Mouse (Mus musculus) left cerebral cortex, postnatal 4 days (tissue): ENCODE data around the gene Prkcz. TPM values are rescaled to one million over a fixed set of nuclear protein-coding genes. Genes with fewer than 3 reads are reported as not detected.
A peak's percentile ranks its signal among the peaks of the same experiment; 100 is the strongest.

ENCODE experiments used
- DNase-seq: peaks from one replicate; pipeline ENCODE4 v3.0.0-alpha.2; 2022
- intact Hi-C: fragments of 180-260 bp; cut with DNase I; formaldehyde crosslinking; loops from one replicate; pipeline ENCODE4 v1.15.1; 2025
- total RNA-seq, 2 experiments: library from RNA; stranded (reverse); gene quantifications; 2 replicates each; pipeline ENCODE4 v1.2.3; 2021

Prkcz gene
- total RNA-seq, 2 experiments from 2014 or later, result 131 to 136 TPM

DNA sequence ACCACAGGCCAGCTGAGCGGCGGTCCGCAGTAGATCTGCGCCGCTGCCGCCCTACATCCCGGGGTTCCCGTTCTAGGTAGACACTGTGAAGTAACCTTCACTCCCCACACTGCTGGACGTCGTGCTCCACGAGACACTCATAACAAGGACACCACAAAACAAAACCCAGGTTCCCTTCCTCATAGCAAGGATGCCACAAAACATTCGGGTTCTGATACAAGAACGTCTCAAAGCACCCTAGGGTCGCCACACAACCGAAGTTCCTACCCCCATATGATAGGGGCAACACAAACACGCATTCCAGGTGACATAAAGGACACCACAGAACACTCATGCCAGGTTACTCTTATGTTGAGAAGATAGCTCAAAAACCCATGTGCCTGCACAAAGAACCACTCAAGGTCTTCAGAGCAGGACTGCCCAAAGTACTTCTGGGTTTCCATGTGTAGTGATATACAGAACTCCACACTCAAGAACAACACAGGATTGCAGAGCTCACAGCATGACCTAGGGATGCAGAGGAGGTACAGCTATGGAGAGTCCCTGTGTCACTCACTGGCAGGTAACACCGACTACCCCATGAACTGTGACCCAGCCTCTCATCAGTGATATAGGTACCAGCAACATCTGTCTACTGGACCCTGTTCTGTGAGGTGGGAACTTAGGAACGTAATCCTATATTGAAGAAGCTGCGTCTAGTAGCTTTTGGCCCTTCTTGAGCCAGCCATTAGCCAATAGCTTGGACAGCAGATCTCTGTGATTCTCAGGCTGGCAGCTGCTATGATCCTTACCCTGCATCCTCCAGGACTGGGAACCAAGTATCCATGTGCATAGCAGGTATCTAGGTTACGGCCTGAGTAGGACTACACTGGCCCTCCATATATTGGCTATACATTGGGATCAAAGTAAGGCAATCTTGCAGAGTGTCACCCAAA lies 137.3 kb downstream of the Prkcz start:
- no peak for DNase-seq
- intact Hi-C loops, result no loop called here

DNA sequence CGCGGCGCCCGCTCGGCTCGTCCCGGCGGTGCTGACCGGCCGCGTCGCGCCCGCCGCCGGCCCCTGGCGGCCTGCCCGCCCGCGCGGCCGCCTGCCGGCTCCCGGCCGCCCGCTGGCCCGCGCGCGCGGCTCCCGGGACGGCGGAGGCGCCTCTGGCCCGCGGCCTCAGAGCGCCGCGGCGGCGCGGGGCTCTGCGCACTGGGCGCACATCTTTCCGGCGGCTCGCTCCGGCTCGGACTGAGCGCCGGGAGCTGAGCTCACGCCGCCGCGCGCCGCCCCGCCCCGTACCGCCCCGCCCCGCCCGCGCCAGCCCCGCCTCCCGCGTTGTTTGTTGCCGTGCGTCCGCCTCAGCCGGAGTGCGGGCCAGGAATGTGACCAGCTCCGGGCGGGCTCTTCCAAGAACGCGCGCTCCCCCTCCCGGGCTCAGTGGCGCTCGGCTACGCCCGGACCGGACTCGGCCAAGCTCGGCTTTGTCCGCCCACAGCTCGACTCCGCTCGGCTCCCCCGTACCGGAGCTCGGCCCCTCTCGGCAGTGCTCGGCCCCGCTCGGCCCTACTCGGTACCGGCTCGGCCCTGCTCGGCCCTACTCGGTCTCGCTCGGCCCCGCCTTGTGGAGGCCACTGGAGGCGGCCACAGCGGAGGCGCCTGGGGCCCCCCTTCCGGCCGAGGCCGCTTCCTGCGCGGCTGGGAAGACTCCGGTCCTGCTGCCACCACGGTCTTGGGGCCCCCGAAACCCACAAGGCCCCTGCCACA lies 138.1 kb downstream of the Prkcz start:
- intact Hi-C loops, result no loop called here
- peak; percentile 100 for DNase-seq

DNA sequence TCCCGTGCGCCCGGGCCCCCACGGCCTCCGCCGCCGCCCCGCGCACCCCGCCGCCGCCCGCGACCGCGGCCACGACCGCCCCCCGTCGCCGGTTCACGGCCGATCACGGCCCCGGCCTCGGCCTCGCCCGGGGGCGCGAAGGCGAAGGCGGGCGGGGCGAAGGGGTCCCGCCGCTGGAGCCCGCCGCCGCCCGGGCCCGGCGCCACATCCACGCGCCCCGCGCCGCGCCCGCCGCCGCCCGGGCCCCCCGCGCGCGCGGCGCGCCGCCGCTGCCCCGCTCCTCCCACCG lies 138.7 kb downstream of the Prkcz start, which contains the start of gene Ski:
Ski (minus strand) TSS at position 41 of the 289 bp plus-strand sequence.
- no peak for DNase-seq
- intact Hi-C loops, result no loop called here

DNA sequence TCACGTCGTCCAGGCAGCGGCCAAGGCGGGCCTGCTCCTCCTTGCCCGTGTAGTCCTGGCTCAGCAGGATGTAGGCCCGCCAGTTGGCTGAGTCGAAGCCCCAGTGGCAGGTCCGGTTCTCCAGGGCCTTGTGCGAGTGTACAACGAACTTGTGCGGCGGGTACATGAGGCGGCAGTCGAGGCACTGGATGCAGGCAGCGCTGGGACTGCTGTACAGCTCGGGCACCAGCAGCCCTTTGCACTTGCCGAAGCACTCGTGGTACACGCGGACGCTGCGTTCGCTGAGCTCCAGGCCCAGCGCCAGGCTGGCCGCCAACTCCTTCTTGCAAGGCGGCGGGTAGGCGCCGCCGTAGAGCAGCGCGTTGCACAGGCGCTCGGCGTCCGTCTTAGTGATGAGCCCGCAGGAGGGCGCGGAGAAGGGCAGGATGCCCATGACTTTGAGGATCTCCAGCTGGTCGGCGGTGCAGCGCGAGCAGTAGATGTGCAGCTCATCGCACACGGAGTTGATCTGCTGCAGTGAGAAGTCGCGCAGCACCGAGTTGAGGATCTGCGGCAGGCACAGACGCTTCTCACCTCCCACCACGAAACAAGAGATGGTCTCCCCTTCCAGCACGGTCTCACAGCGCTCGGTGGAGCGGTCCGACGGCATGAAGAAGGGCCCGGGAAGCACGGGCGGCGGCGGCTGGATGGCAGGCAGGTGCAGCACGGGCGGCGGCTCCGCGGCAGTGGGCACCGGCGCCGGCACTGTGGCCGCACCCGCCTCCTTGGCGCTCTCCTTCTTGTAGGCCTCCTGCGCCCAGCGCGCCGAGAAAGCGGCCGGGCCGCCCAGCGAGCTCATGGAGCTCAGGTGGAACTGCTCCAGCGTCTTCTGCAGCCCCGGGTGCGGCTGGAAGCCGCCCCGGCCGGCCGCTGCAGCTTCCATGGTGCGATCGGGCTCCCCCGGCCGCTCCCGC lies 139.3 kb downstream of the Prkcz start:
- DNase-seq, result peak; percentile 88
- intact Hi-C loops, result no loop called here

DNA sequence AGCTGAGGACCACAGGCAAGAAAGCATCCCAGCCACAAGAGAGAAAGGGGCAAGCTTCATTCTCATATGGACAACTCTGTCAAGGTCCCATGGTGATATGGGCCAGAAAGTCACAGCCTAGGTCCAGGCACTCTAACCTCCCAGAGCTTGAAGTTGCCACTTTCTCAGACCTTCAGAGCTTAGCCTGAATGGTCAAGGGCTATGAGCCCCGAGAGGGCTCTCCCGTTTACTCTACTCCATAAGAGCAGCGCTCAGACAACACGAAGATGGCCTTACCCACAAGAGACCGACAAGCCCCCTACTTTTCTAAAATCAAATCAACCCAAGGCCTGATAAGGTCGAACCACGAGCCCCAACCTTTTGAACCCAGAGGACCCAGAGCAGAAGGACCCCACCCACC lies 140.1 kb downstream of the Prkcz start:
- intact Hi-C loops, result no loop called here
- no peak for DNase-seq

DNA sequence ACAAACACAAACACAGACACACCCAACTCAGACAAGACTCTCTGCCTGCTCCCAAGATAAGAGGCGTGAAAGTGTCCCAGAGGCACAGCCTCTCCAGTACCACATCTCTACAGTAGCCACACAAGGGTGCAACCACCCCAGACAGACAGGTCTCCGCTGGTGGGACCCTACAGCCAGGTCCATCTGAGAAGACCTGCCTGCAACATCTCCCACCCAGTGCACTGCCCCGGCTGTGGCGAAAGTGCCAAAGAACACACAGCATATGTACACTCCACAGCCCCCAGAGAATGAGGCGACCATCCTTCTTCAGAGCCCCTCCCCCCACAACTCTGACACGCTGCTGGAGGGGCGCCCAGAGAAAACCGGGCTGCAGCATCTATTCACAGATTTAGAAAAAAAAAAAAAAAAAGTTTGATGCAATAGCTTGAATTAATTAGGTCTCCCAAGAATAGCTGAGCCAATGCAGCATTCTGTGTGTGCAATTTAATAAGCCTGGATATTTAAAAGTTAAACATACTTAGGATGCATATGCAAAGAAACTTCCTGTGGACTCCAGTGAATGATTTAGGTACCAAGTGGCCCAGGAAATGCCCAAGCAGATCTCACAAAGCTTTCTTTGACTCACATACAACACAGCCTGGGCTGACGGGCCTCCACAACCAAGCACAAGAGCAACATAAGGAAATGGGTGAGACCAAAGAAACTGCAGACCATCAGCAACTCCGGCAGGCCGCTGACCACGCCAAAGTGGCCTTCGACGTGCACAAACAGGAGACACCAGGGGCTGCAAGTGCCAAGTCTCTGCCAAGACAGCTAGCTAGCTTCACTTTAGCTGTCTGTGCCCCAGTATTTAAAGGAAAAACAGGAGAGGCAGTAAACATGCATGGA lies 140.7 kb downstream of the Prkcz start:
- intact Hi-C loops, result no loop called here
- peak; percentile 72 for DNase-seq

DNA sequence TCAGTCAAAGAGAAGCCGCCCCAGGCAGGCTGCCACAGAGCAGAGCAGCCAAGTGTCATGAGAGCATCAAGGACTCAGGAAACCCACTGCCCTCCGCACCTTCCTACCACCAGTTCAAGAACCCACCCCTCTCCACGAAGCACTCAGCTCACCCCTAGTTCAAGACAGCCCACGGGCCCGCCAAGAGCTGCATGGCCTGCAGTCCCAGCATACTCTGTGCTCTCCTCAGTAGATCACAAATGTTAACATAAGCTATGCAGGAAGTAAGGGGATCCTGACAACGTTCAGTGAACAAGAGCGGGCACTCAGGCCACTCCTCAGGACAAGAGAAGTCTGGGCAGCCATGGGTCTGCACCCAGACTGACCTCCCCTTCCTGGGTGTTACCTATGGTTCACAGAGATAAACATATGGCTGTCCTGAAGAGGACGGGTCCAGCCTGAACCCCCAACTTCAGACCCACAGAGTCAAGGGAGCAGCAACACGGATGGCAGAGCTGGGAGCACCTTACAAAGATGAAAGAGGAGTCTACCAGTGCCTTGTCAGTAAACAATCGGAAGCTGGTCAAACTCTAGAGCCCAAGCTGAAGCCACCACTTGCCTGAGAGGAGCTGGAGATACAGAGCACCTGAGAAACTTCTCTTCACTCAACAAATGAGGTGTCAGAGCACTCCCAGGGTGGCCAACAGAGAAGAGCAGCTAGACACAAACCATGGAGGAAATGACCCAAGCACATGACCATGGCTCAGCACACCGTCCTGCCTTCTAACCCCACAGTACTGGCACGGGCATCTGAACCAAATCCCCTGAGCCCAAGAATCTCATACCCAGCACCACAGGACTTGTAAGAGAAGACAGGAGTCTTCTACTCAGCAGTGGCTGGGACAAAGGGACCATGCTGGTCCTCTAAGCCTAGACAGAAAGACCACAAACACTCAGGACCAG lies 141.6 kb downstream of the Prkcz start:
- DNase-seq, result no peak
- intact Hi-C loops, result loop anchor here (5.0 kb wide), 2 partner anchors 47 to 67 kb away; no protein-coding TSS in a partner anchor

DNA sequence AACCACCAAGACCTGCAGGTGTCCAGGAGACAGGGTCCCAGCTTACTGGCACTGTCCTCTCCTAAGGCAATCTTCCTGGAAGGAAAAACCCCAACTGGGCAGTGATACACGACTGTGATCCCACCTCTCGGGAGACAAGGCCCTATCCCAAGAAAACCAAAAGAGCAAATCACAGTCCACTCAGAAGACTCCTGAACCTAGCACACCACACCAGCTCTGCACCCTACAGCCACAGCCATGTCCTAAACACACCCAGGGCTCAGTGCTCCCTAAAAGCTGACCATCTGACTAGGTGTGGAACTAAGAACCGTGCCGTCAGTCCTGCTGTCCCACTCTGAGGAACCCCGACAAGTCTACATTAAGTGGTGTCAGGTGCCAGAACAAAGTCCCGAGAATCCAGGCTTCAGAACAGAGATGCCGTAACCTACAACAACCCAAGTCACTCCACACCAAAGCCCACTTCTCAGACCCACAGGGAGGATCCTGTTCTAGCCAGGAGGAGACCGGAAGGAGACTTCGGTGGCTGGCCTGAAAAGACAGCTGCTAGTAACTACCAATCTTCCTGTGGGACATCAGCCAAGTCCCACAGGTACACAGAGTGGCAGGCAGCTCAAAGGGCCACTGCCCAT lies 142.9 kb downstream of the Prkcz start:
- DNase-seq, result no peak
- intact Hi-C loops, result loop anchor here (5.0 kb wide), 2 partner anchors 46 to 66 kb away; no protein-coding TSS in a partner anchor

DNA sequence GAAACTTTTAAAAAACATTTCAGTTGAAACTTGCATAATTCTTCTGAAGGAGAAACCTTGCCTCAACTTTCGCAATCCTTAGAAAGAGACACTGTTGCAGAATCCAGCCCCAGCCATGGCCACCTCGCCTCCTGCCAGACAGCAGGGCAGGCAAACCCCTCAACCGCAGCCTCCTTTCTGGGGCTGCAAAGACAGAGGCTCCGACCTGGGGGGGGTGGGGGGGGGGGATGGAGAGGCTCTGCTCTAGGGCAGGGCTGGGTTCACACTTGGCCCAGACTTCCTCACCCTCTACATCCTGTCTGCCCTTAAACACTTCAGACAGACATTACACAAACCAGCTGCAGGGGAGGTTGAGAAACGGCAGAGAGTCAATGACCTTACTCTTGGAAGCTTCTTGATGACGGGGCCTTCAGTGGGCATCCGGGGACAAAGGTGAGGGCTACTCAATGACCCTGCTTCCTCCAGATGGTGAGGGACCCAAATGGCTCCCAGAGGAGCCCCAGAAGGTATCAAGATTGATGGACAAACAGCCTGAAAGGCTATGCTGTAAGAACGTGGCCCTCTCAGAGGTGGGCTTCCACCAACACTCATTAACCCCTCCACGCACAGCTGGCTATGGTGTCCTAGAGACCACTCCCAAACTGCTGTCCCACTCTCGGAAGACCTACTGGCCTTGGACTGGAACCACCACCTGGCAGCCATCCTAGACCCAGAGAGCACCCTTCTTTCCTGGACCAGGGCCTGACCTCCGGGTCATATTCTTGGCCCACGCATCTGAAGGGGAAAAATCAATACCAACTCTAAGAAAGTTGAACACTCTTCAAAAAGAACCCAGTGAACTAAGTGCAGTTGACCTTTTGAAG lies 143.7 kb downstream of the Prkcz start:
- no peak for DNase-seq
- intact Hi-C loops, result loop anchor here (5.0 kb wide), 2 partner anchors 45 to 65 kb away; no protein-coding TSS in a partner anchor

DNA sequence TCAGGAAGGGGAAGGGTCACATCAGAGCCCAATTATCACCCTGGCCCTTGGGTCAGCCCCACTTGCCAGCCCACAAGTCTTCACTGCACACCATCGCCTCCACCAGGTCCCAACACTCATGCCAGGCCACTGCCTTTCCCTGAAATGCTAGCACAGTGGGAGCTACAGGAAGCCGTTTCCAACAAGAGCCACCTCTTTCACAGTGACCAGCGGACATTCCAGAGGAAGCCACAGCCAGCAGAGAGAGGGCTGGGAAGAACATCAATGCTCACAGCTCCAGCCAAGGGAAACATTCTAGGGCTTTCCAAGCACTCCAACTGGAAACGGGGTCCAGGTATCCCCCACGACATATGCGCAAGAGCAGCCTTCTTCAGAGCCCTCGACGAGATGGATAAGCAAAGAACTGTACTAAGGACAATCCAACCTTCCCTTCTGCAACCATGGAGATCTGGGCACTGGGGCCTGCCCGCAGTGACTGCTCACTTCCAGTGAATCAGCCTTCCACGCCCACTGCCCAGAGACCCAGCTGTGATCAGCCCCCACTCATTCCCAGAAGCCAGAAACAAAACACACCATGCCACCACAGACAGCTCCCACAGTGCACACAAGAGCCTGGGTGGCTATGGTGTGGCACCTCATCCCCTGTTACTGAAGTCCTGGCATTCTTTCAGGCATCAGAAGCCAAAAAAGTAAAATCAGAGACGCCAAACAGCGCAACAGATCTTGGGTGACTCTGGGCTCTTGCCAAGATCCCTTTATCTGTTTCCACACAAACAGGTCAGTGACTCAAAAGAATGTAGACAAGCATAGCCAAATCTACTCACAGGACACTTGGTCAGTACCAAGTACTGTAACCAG lies 145.2 kb downstream of the Prkcz start:
- DNase-seq, result no peak
- intact Hi-C loops, result loop anchor here (5.0 kb wide), 2 partner anchors 44 to 64 kb away; no protein-coding TSS in a partner anchor

DNA sequence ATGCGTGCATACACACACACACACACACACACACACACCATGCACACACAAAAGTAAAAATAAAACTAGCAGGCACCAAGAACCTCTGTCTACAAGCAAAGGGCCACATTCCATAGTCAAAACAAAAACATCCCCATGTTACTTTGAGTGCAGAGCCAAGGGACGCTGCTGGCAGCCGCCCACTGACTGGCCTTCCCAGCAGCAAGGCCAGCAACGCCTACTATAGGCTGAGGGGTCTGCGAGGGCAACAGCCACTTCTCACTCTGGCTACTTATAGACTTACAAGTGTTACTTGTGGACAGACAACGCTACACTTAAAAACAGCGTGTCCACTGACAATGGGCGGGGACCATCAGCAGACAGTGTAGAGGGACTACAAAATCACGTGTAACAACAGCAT lies 146.0 kb downstream of the Prkcz start:
- no peak for DNase-seq
- intact Hi-C loops, result loop anchor here (5.0 kb wide), 2 partner anchors 43 to 63 kb away; no protein-coding TSS in a partner anchor

DNA sequence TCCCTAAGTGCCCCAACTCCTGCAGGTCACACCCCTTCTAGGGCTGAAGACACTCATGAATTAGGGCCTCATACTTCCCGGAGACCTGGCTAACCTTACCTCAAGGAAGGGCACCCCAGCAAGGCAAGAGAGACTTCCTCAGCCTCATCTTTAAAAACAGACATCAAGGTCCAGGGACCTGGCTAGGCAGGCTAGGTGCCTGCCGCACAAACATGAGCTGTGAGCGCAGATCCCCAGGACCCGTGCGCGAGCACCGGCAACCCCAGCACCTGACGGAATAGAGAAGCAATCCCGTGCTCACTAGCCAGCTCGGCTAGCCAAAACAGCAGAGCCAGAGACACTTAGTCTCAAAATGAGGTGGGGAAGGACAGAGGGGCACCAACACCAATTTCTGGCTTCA lies 146.4 kb downstream of the Prkcz start:
- intact Hi-C loops, result loop anchor here (5.0 kb wide), 2 partner anchors 42 to 62 kb away; no protein-coding TSS in a partner anchor
- DNase-seq, result no peak

DNA sequence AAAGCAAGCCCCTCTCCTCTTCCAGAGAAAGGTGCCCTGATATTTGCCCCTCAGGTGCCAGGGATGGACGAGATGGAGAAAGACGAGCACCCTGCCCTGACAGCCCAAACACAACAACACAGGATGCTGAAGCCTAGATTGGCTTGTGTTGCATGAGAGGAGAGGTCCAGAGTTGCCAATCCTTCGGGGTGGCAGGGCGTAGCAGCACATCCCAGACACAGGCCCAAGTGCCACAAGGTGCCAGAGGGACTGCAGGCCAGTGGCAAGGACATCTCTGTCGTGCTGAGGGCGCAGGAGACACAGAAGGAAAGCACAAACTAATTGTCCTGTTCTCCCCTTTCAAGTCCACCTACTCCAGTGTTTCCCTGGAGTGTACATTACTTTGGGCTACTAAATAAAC lies 147.0 kb downstream of the Prkcz start:
- intact Hi-C loops, result no loop called here

DNA sequence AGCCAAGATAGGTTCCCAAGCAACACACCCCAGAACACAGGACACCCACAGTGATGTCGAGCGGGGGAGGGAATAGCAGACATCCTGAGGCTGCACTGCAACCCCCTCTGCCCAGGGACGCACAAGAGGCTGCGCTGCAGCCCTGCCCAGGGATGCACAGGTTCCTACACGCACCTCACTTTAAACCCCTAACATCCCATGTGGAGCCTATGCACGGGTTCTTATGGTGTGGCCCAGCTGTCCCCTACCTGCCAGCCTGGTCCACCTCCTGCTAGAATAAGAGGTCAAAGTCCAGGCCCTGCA lies 147.5 kb downstream of the Prkcz start:
- intact Hi-C loops, result no loop called here
- no peak for DNase-seq

More for the DNA sequence above, 147.0 kb downstream of the Prkcz start:
- no peak for DNase-seq

DNA sequence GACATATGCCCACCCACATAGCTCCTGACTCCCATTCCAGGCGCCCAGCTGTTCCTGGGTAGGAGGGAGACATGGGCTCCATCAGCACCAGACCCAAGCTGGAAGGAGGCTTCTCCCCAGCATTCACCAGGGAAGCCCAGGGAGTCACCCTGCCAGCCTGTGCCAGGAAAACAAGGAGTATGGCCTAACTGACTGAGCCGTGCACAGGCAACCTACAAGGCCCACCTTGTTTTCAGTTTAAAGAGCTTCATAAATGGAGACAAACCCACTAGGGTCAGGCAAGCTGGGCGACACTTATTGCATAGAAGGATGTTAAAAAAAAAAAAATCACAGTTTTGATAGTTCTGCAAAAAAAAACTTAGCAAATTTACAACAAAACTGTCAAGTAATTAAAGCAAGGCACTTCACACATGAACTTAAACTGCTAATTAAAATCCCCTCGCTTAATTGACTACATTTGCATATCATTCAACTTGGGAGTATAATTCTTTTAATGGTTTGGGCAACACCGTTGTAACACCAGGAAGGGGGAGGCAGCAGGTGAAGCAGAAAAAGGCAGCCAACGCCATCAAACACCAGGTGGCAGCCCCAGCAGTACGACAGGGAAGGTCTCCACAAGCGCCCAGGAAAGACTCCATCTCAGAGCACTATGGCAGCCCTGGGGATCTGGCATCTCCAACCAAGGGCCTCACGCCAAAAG lies 148.0 kb downstream of the Prkcz start:
- peak; percentile 67 for DNase-seq

More for the DNA sequence above, 148.0 kb downstream of the Prkcz start:
- intact Hi-C loops, result no loop called here
